Mouse (Mus musculus) layer of hippocampus, adult 11-12 months (tissue): ENCODE measurements around the gene Gtf2h5.

Experiments used
- DNase-seq: peaks from one replicate; pipeline ENCODE4 v3.0.0; 2022; ENCODE audit warnings: low spot score

The Gtf2h5 gene

DNA sequence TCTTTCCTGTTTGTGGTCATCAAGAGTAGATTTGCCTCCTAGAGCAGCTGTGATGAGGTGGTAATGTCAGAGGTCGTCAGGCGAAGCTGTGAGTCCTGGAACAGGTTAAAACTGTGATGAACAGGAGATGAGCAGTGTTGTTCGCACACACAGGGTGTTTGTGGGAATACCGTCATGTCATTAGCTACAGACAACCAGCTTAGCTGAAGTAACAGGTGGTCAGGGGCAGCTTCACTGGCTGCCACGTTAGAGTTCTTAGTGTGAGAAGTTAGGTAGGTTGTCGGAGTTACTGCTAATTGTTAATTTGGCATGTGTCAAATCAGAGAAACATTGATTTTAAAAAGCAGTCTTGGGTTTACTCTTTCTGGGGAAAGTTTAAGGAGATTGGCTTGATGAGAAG lies 34.1 kb downstream of the Gtf2h5 start:
- DNase-seq = no peak

GRCm38 (mm10) chr17:6115085-6115484 lies 35.5 kb downstream of the Gtf2h5 start:
- no peak for DNase-seq

- no peak for DNase-seq
These were observed 37.7 kb downstream of the Gtf2h5 start for GRCm38 (mm10) chr17:6117148-6117725.

GRCm38 (mm10) chr17:6117917-6118316 lies 38.3 kb downstream of the Gtf2h5 start:
- no peak for DNase-seq

- peak; percentile 18 for DNase-seq
These were observed 39.3 kb downstream of the Gtf2h5 start for GRCm38 (mm10) chr17:6118861-6119260.

DNA sequence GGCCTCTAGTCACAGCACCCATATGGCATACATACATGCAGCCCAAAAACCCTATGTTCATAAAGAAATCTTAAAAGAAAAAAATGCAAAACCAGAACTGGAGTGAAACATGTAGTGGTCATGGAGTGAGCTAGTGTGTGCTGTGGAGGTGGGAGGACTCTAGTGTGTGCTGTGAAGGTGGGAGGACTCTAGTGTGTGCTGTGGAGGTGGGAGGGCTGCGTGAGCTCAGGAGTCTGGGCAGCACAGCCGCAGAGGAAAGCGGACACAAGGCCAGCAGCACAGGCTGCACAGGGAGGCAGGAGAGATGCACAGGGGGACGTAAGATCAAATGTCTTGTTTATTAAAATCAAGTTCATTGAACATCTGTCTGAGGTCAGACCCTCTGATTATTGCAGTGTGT lies 44.2 kb downstream of the Gtf2h5 start:
- DNase-seq = no peak

- no peak for DNase-seq
These were observed 45.9 kb downstream of the Gtf2h5 start for GRCm38 (mm10) chr17:6125441-6125840.

- DNase-seq = no peak
These were observed 48.5 kb downstream of the Gtf2h5 start for GRCm38 (mm10) chr17:6128039-6128438.

DNA sequence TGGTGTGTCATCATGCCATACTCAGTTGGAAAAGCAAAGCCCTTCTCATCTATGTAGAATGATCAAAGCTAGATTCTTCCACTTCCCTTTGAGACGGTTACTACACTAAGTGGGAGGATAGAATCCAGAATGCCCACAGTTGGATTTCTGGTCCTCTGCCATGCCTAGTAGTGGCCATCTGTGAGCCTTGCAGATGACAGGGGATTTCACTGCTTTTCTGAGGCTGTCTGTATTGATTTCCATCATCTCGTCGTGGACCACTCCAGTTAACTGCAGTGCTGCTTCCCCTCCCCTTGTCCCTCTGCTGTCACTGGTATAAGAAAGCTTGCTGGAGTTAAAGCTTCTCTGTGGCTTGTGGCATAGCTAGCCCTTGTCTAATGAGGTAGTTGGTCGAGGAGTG lies 49.8 kb downstream of the Gtf2h5 start:
- DNase-seq = peak; percentile 28

DNA sequence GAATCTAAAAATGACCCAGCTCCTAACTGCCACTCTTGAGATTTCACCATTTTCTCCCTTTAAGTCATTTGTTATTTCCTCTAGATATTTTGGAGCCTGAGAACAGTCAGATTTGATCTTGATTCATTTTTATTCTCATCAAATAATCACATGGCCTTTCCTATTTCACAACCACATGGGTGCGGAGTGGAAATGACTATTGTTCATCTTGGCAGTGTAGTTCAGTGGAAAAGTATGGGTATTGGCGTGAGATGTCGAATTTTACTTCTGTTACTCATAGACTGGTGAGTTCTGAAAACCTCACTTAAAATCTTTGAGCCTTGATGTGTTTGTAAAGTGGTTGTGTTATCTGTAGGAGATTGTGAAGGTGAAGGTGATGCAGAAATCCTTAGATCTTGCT lies 51.5 kb downstream of the Gtf2h5 start:
- no peak for DNase-seq
